Mouse (Mus musculus) left cerebral cortex, adult 18-20 months (tissue): Measurements from ENCODE around the gene 6030408B16Rik. TPM values are rescaled to one million over a fixed set of nuclear protein-coding genes. Genes with fewer than 3 reads are reported as not detected.

Experiments
- DNase-seq, 2 experiments: peaks; one replicate each; pipeline ENCODE4 v3.0.0; 2021 to 2022; ENCODE audit warnings: low spot score in 2 of 2, mixed read lengths in 1 of 2
- long read RNA-seq, 2 experiments: library from polyadenylated mRNA; stranded (forward); transcript quantifications; one replicate each; pipeline ENCODE4 v2.0.0; 2021
- total RNA-seq, 2 experiments: library from RNA; stranded (reverse); gene quantifications; 2 replicates each; pipeline ENCODE4 v1.2.3; 2021

The 6030408B16Rik gene
- total RNA-seq: under 1 TPM; 0.40 to 0.42 TPM
- long read RNA-seq, experiment 1: 0 reads
- long read RNA-seq, experiment 2: 0 reads

GRCm38 (mm10) chr15:101293025-101293621 is at the start of gene 6030408B16Rik:
Gene 6030408B16Rik (plus strand): TSS chr15:101293212.
- DNase-seq: no peak

DNA sequence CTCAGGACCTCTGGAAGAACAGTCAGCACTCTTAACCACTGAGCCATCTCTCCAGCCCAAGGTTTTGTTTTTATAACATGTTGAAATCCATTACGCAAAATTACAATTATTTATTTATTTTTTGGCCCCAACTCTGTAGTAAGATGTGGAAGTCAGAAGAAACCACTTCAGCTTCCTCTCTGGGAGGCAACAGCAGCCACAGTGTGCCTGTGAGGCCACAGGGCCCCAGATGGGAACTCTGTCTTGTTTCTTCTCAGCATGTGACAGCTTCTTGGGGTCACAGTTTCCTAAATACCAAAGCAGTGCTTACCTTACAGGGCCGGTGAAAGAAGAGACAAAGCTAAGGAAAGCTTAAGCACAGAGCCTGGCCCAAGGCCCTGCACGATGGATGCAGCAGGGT is 49.0 kb upstream of the 6030408B16Rik start:
- no peak for DNase-seq

DNA sequence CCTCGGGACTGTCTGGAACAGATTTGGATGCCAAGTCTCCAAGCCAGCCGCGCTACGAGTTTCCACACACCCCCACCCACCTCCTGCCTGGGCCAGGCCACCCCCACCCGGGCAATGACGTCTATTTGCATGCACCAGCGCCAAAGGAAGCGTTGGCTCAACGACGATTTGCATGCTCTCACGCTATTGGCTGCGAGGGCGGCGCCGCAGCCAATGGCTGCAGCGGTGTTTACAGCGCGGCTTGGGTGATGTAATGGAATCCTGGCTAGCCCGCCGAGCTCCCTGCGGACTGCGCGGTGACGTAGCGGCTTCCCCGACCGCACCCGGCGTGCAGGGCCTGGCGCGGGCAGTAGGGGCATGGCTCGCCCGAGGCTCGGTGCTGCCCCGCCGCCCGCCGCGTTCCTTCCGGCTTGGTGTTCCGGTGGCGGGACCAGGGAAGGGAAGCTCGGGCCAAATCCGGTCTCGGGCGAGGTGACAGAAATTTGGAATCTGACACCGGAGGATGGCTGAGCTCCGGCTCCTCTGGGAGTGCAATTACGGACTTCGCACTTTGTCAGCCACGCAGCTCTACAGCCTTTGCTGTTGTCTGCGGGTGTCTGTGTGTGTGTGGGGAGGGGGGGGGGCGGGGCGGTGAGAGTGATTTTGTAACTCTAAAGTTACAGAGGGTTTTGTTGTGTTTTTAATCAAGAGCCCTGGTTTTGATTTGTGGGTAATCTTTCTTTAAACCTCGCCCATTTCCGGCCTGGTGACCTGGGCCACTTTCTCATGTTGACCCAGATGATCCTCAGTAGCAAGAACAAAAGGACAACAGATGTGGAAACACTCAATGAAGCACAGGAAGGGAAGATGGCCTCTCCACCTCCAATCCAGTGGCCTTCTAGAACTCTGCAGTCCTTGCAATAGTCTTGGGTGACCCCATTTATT is 46.5 kb upstream of the 6030408B16Rik start:
- peak; percentile 93 to 96 for DNase-seq

GRCm38 (mm10) chr15:101247155-101247498 is 45.9 kb upstream of the 6030408B16Rik start:
- no peak for DNase-seq

GRCm38 (mm10) chr15:101248029-101248710 is 44.8 kb upstream of the 6030408B16Rik start:
- DNase-seq: no peak

- DNase-seq: no peak
These were observed 42.7 kb upstream of the 6030408B16Rik start for GRCm38 (mm10) chr15:101250220-101250800.

DNA sequence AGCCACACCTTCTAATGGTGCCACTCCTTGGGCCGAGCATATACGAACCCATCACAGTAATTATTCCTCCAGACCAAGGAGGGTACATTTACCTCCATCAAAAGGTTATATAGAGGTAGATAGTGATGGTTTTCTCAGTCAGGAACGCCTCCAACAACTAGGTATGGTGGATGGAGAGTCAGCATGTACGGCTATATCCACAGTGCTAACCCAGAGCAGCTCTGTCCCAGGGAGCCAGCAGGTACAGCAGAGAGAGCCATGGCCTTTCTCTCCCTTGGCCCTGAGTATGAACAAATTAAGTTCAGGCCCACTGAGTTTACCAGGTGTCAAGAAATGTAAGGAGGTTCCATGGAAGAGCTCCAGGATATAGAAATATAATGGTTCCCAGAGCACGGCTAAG is 41.1 kb upstream of the 6030408B16Rik start:
- DNase-seq: no peak

- no peak for DNase-seq
These were observed 40.4 kb upstream of the 6030408B16Rik start for GRCm38 (mm10) chr15:101252614-101253013.

DNA sequence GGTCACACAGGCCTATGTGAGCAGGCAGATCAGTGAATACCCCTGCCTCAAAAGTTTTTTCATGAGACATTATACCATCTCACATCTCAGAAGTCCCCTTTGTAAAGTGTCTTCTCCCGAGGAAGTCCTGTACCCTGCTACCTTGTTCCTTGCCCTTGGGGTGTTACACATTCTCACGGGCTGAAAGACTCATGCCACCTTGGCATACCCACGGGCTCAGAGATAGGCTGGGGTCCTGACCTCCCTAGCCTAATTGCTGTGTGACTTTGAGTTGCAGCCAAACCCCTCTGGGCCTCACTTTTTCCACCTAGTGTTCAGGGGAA is 39.5 kb upstream of the 6030408B16Rik start:
- DNase-seq: no peak

GRCm38 (mm10) chr15:101253886-101254795 is 38.9 kb upstream of the 6030408B16Rik start, which contains the start of gene Nr4a1:
Gene Nr4a1 (plus strand): TSS chr15:101254269.
- peak; percentile 82 to 84 for DNase-seq

DNA sequence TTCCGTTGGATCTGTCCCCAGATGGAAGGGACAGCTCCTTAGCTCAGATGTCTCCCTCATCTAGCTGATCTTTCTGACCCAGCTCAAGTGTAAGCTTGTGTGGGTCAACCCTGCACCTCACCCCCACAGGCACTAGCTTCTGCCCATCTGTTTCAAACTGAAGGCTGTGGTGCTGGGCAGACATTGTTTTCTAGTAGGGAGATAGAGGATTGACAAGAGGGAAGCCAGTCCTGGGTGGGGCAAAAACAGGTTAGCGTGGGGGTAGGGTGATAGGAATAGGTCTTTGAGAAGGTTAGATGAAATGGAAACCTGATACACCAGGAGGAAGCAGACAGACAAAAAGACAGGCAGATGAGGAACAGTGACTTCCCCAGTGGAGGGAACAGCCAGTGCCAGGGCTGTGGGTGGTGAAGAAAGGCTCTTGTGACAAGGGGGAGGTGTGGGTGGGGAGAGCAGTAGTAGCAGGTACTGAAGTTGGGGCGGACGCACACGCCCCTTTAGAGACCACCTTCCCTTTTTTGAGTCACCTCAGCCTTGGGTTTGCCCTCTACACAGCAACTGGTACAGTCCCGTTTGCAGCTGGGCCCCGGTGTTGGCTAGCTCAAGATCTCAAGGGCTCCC is 37.1 kb upstream of the 6030408B16Rik start:
- DNase-seq: no peak

GRCm38 (mm10) chr15:101256463-101257206 is 36.4 kb upstream of the 6030408B16Rik start:
- DNase-seq: no peak

- no peak for DNase-seq
These were observed 34.6 kb upstream of the 6030408B16Rik start for GRCm38 (mm10) chr15:101258420-101258819.

DNA sequence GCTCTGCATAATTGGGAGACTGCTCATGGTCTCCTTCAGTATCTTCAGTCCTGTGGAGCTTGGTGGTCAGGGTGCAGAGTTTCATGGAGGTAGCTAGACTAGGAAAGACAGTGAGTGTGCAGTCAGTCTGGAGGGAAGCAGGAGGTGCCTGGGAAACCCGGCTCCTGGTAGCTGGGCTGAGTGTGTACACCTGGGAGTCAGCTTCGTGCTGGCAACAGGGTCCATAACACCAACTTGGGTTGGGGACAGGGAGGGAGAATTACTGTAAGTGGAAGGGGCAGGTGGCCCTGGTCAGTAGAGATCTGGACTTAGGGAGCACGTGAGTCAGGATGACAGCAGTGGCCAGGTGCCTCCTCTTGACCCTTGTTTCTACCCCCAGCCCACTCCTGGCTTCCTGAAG is 33.1 kb upstream of the 6030408B16Rik start:
- DNase-seq: no peak

- no peak for DNase-seq
These were observed 32.6 kb upstream of the 6030408B16Rik start for GRCm38 (mm10) chr15:101260387-101260786.

GRCm38 (mm10) chr15:101260874-101261622 is 32.0 kb upstream of the 6030408B16Rik start:
- no peak for DNase-seq

- no peak for DNase-seq
These were observed 30.5 kb upstream of the 6030408B16Rik start for GRCm38 (mm10) chr15:101262502-101262901.

GRCm38 (mm10) chr15:101266132-101266963 is 26.7 kb upstream of the 6030408B16Rik start:
- peak; percentile 95 to 96 for DNase-seq
